Mouse (Mus musculus): ENCODE data around the gene Tmod3. TPM values are rescaled to one million over a fixed set of nuclear protein-coding genes. Genes with fewer than 3 reads are reported as not detected.
A peak's percentile ranks its signal among the peaks of the same experiment; 100 is the strongest.

Tmod3 gene
- polyA plus RNA-seq, 1 experiment from 2014 or later, result 144 TPM

- Histone ChIP-seq H3K27me3 (ENCODE audit: control insufficient read depth, insufficient read depth, low read length) (no peaks in the 10 kb centered on the region), H3K4me1 (ENCODE audit: control insufficient read depth, insufficient read depth, low read length) (no peaks in the 10 kb centered on the region), H3K9ac (ENCODE audit: low read depth, low read length) (no peak overlapping the region), H3K4me3 (ENCODE audit: low read length) (no peak overlapping the region), H3K27ac (ENCODE audit: low read depth, low read length) (no peak overlapping the region), H3K36me3 (ENCODE audit: control insufficient read depth, insufficient read depth, low read length) (no peaks in the 10 kb centered on the region), H3K9me3 (ENCODE audit: control insufficient read depth, low read length) (no peaks in the 10 kb centered on the region), H3K4me2 (replicated peaks; ENCODE audit: low read depth, low read length) (no peak overlapping the region)
- 74% methylated on average over 15 of the region's 15 CpGs for WGBS
- no peak for ATAC-seq (ENCODE audit: low FRiP score, low TSS enrichment)
These were observed 30.7 kb upstream of the Tmod3 start for GRCm38 (mm10) chr9:75589850-75590790.

- no peak overlapping the region for H3K4me3 ChIP-seq (ENCODE audit: low read length)
- no peaks in the 10 kb centered on the region for H3K36me3 ChIP-seq (ENCODE audit: control insufficient read depth, insufficient read depth, low read length)
- no peaks in the 10 kb centered on the region for H3K4me1 ChIP-seq (ENCODE audit: control insufficient read depth, insufficient read depth, low read length)
- H3K9ac ChIP-seq (ENCODE audit: low read depth, low read length), result no peak overlapping the region
- H3K9me3 ChIP-seq (ENCODE audit: control insufficient read depth, low read length), result no peaks in the 10 kb centered on the region
- ATAC-seq (ENCODE audit: low FRiP score, low TSS enrichment), result peak; percentile 37; the same call in 1 of the 2 replicates
- H3K4me2 ChIP-seq (replicated peaks; ENCODE audit: low read depth, low read length), result no peak overlapping the region
- H3K27me3 ChIP-seq (ENCODE audit: control insufficient read depth, insufficient read depth, low read length), result no peaks in the 10 kb centered on the region
- no peak overlapping the region for H3K27ac ChIP-seq (ENCODE audit: low read depth, low read length)
- 49% methylated on average over 7 of the region's 7 CpGs for WGBS
These were observed 22.4 kb upstream of the Tmod3 start for GRCm38 (mm10) chr9:75581694-75582350.

- H3K36me3 ChIP-seq (ENCODE audit: control insufficient read depth, insufficient read depth, low read length), result no peaks in the 10 kb centered on the region
- 81% methylated on average over 6 of the region's 6 CpGs for WGBS
- H3K4me2 ChIP-seq (replicated peaks; ENCODE audit: low read depth, low read length), result no peak overlapping the region
These were observed 19.9 kb upstream of the Tmod3 start for GRCm38 (mm10) chr9:75579321-75579720.

GRCm38 (mm10) chr9:75571036-75571942 is 11.8 kb upstream of the Tmod3 start:
- 91% methylated on average over 5 of the region's 5 CpGs for WGBS
- Histone ChIP-seq H3K4me1 (ENCODE audit: control insufficient read depth, insufficient read depth, low read length) (no peaks in the 10 kb centered on the region), H3K36me3 (ENCODE audit: control insufficient read depth, insufficient read depth, low read length) (no peaks in the 10 kb centered on the region), H3K27ac (ENCODE audit: low read depth, low read length) (no peak overlapping the region), H3K4me2 (replicated peaks; ENCODE audit: low read depth, low read length) (no peak overlapping the region), H3K9me3 (ENCODE audit: control insufficient read depth, low read length) (no peaks in the 10 kb centered on the region), H3K4me3 (ENCODE audit: low read length) (no peak overlapping the region), H3K27me3 (ENCODE audit: control insufficient read depth, insufficient read depth, low read length) (no peaks in the 10 kb centered on the region), H3K9ac (ENCODE audit: low read depth, low read length) (no peak overlapping the region)
- ATAC-seq (ENCODE audit: low FRiP score, low TSS enrichment), result no peak

More at GRCm38 (mm10) chr9:75579321-75579720, 19.9 kb upstream of the Tmod3 start:
- Histone ChIP-seq H3K4me1 (ENCODE audit: control insufficient read depth, insufficient read depth, low read length) (no peaks in the 10 kb centered on the region), H3K9ac (ENCODE audit: low read depth, low read length) (no peak overlapping the region), H3K27ac (ENCODE audit: low read depth, low read length) (no peak overlapping the region), H3K9me3 (ENCODE audit: control insufficient read depth, low read length) (no peaks in the 10 kb centered on the region), H3K27me3 (ENCODE audit: control insufficient read depth, insufficient read depth, low read length) (no peaks in the 10 kb centered on the region), H3K4me3 (ENCODE audit: low read length) (no peak overlapping the region)
- ATAC-seq (ENCODE audit: low FRiP score, low TSS enrichment), result no peak

GRCm38 (mm10) chr9:75568399-75568798 is 8.9 kb upstream of the Tmod3 start:
- no peak for ATAC-seq (ENCODE audit: low FRiP score, low TSS enrichment)
- Histone ChIP-seq H3K27ac (ENCODE audit: low read depth, low read length) (no peak overlapping the region), H3K4me3 (ENCODE audit: low read length) (no peak overlapping the region), H3K27me3 (ENCODE audit: control insufficient read depth, insufficient read depth, low read length) (no peaks in the 10 kb centered on the region), H3K4me1 (ENCODE audit: control insufficient read depth, insufficient read depth, low read length) (no peaks in the 10 kb centered on the region), H3K9me3 (ENCODE audit: control insufficient read depth, low read length) (no peaks in the 10 kb centered on the region), H3K4me2 (replicated peaks; ENCODE audit: low read depth, low read length) (no peak overlapping the region), H3K9ac (ENCODE audit: low read depth, low read length) (no peak overlapping the region), H3K36me3 (ENCODE audit: control insufficient read depth, insufficient read depth, low read length) (no peaks in the 10 kb centered on the region)
- WGBS, result 91% methylated on average over 6 of the region's 6 CpGs

GRCm38 (mm10) chr9:75564892-75565291 is 5.4 kb upstream of the Tmod3 start:
- Histone ChIP-seq H3K9me3 (ENCODE audit: control insufficient read depth, low read length) (no peaks in the 10 kb centered on the region), H3K4me3 (ENCODE audit: low read length) (no peak overlapping the region), H3K4me1 (ENCODE audit: control insufficient read depth, insufficient read depth, low read length) (no peaks in the 10 kb centered on the region), H3K27ac (ENCODE audit: low read depth, low read length) (no peak overlapping the region), H3K9ac (ENCODE audit: low read depth, low read length) (no peak overlapping the region), H3K4me2 (replicated peaks; ENCODE audit: low read depth, low read length) (no peak overlapping the region), H3K27me3 (ENCODE audit: control insufficient read depth, insufficient read depth, low read length) (no peaks in the 10 kb centered on the region), H3K36me3 (ENCODE audit: control insufficient read depth, insufficient read depth, low read length) (no peaks in the 10 kb centered on the region)
- 83% methylated on average over 6 of the region's 6 CpGs for WGBS
- ATAC-seq (ENCODE audit: low FRiP score, low TSS enrichment), result no peak

- H3K9me3 ChIP-seq (ENCODE audit: control insufficient read depth, low read length), result no peaks in the 10 kb centered on the region
- H3K4me3 ChIP-seq (ENCODE audit: low read length), result no peak overlapping the region
- no peaks in the 10 kb centered on the region for H3K27me3 ChIP-seq (ENCODE audit: control insufficient read depth, insufficient read depth, low read length)
- H3K4me1 ChIP-seq (ENCODE audit: control insufficient read depth, insufficient read depth, low read length), result no peaks in the 10 kb centered on the region
- H3K9ac ChIP-seq (ENCODE audit: low read depth, low read length), result no peak overlapping the region
- ATAC-seq (ENCODE audit: low FRiP score, low TSS enrichment), result no peak
- H3K36me3 ChIP-seq (ENCODE audit: control insufficient read depth, insufficient read depth, low read length), result no peaks in the 10 kb centered on the region
- 79% methylated on average over 6 of the region's 6 CpGs for WGBS
- no peak overlapping the region for H3K27ac ChIP-seq (ENCODE audit: low read depth, low read length)
- no peak overlapping the region for H3K4me2 ChIP-seq (replicated peaks; ENCODE audit: low read depth, low read length)
These were observed 4.2 kb upstream of the Tmod3 start for GRCm38 (mm10) chr9:75563622-75564021.

GRCm38 (mm10) chr9:75563176-75563575 is 3.7 kb upstream of the Tmod3 start:
- no peak overlapping the region for H3K4me2 ChIP-seq (replicated peaks; ENCODE audit: low read depth, low read length)
- WGBS, result 51% methylated on average over 2 of the region's 2 CpGs
- ATAC-seq (ENCODE audit: low FRiP score, low TSS enrichment), result no peak
- no peak overlapping the region for H3K9ac ChIP-seq (ENCODE audit: low read depth, low read length)
- no peaks in the 10 kb centered on the region for H3K9me3 ChIP-seq (ENCODE audit: control insufficient read depth, low read length)
- no peaks in the 10 kb centered on the region for H3K4me1 ChIP-seq (ENCODE audit: control insufficient read depth, insufficient read depth, low read length)
- no peaks in the 10 kb centered on the region for H3K36me3 ChIP-seq (ENCODE audit: control insufficient read depth, insufficient read depth, low read length)
- H3K27me3 ChIP-seq (ENCODE audit: control insufficient read depth, insufficient read depth, low read length), result no peaks in the 10 kb centered on the region
- no peak overlapping the region for H3K27ac ChIP-seq (ENCODE audit: low read depth, low read length)
- no peak overlapping the region for H3K4me3 ChIP-seq (ENCODE audit: low read length)

Data from kidney, embryonic 14.5 days (tissue).